Mouse (Mus musculus) limb, embryonic 11.5 days (tissue): ENCODE measurements around the gene Esp23. TPM values are rescaled to one million over a fixed set of nuclear protein-coding genes. Genes with fewer than 3 reads are reported as not detected.
"Not testable (repeated sequence)": the region's sequence is repeated elsewhere in the genome, so short reads cannot be mapped to it uniquely, and the experiment has no call there.

ENCODE experiments used
- ATAC-seq: fragments of 200-750 bp; cut with Nextera tagmentation; 2 replicates; pipeline ENCODE4 v1.8.0; 2017; ENCODE audit warnings: low read depth; ENCODE audit not compliant: insufficient number of reproducible peaks, low FRiP score, low TSS enrichment
- DNase-seq: peaks from one replicate; pipeline ENCODE4 v3.0.0-alpha.2; 2015; ENCODE audit warnings: low spot score
- H3K27ac ChIP-seq: fragments of 300-500 bp; sonication (generic); replicated peaks from 2 replicates; pipeline ENCODE4 v1.5.1; 2014; ENCODE audit warnings: low read depth, mild to moderate bottlenecking, low read length
- H3K27me3 ChIP-seq: fragments of 300-500 bp; sonication (generic); 2 replicates; pipeline ENCODE4 v1.6.1; 2014; ENCODE audit warnings: mild to moderate bottlenecking, low read length, mixed read lengths; ENCODE audit not compliant: control insufficient read depth, insufficient read depth
- H3K36me3 ChIP-seq: fragments of 300-500 bp; sonication (generic); 2 replicates; pipeline ENCODE4 v1.6.1; 2014; ENCODE audit warnings: mild to moderate bottlenecking, low read length, moderate library complexity, mixed read lengths; ENCODE audit not compliant: control insufficient read depth, insufficient read depth
- H3K4me1 ChIP-seq: fragments of 300-500 bp; sonication (generic); 2 replicates; pipeline ENCODE4 v1.6.1; 2014; ENCODE audit warnings: low read length, mixed read lengths; ENCODE audit not compliant: control insufficient read depth, insufficient read depth
- H3K4me2 ChIP-seq: fragments of 300-500 bp; sonication (generic); 2 replicates; pipeline ENCODE4 v1.6.1; 2014; ENCODE audit warnings: low read depth, mild to moderate bottlenecking, moderate library complexity; ENCODE audit not compliant: severe bottlenecking
- H3K4me3 ChIP-seq: fragments of 300-500 bp; sonication (generic); 2 replicates; pipeline ENCODE4 v1.5.1; 2014; ENCODE audit warnings: low read depth, low read length
- H3K9ac ChIP-seq: fragments of 300-500 bp; sonication (generic); 2 replicates; pipeline ENCODE4 v1.6.1; 2014; ENCODE audit warnings: mild to moderate bottlenecking, low read length
- H3K9me3 ChIP-seq: fragments of 300-500 bp; sonication (generic); 2 replicates; pipeline ENCODE4 v1.6.1; 2016; ENCODE audit warnings: low read length; ENCODE audit not compliant: control insufficient read depth
- WGBS: fragments of 180-500 bp; shearing (Covaris S2); extraction: QIAGEN DNeasy Blood & Tissue Kit; methylation state at CpG from one replicate; pipeline ENCODE4 v1.1.7; 2014; 5-methylcytosine and 5-hydroxymethylcytosine counted together
- polyA plus RNA-seq: library from polyadenylated mRNA; unstranded; fragments of >200 nt; fragmentation: Nextera tagmentation; extraction: Ambion mirVana; gene quantifications from 2 replicates; pipeline ENCODE4 v1.2.1, GENCODE M21; 2014

The Esp23 gene
- polyA plus RNA-seq = not detected in 2 replicates

GRCm38 (mm10) chr17:39076937-39077336, at the start of gene Esp23:
Esp23 (minus strand) TSS chr17:39077037.
- no peaks in the 10 kb centered on the region for H3K9me3 ChIP-seq
- no peaks in the 10 kb centered on the region for H3K4me1 ChIP-seq
- H3K4me2 ChIP-seq = no peak within 1 kb of the TSS
- WGBS = 56% methylated on average over 1 of the region's 1 CpGs
- H3K9ac ChIP-seq = no peak within 1 kb of the TSS
- no peak within 1 kb of the TSS for H3K4me3 ChIP-seq
- no peaks in the 10 kb centered on the region for H3K36me3 ChIP-seq
- ATAC-seq = no peak
- H3K27me3 ChIP-seq = no peaks in the 10 kb centered on the region
- H3K27ac ChIP-seq = no peak within 1 kb of the TSS
- no peak for DNase-seq

GRCm38 (mm10) chr17:39107126-39107525, 30.3 kb upstream of the Esp23 start:
- ATAC-seq, H3K4me1 ChIP-seq, H3K27me3 ChIP-seq, H3K27ac ChIP-seq, H3K9ac ChIP-seq, H3K4me3 ChIP-seq, H3K9me3 ChIP-seq, H3K36me3 ChIP-seq, H3K4me2 ChIP-seq: not testable (repeated sequence)
- WGBS = 78% methylated on average over 11 of the region's 11 CpGs
- DNase-seq = peak; percentile 25

- Histone ChIP-seq H3K4me1 (no peaks in the 10 kb centered on the region), H3K27ac (no peak within 1 kb of the TSS), H3K9ac (no peak within 1 kb of the TSS), H3K4me2 (no peak within 1 kb of the TSS), H3K36me3 (no peaks in the 10 kb centered on the region), H3K27me3 (no peaks in the 10 kb centered on the region), H3K9me3 (no peaks in the 10 kb centered on the region; the same call in 1 of the 2 replicates), H3K4me3 (no peak within 1 kb of the TSS)
- DNase-seq = no peak
- no peak for ATAC-seq
- 93% methylated on average over 1 of the region's 1 CpGs for WGBS
Observed at GRCm38 (mm10) chr17:39095034-39095433, 18.2 kb upstream of the Esp23 start, which contains the start of gene Esp22. Esp22 (plus strand) TSS chr17:39095334.

- Histone ChIP-seq H3K27ac (no peak overlapping the region), H3K4me1 (no peaks in the 10 kb centered on the region), H3K36me3 (no peaks in the 10 kb centered on the region), H3K27me3 (no peaks in the 10 kb centered on the region), H3K4me3 (no peak overlapping the region), H3K9ac (no peak overlapping the region), H3K9me3 (no peaks in the 10 kb centered on the region; the same call in 1 of the 2 replicates), H3K4me2 (no peak overlapping the region)
- DNase-seq (no peak), ATAC-seq (no peak)
Observed at GRCm38 (mm10) chr17:39063641-39064040, 13.2 kb downstream of the Esp23 start.

- Histone ChIP-seq H3K4me1 (no peaks in the 10 kb centered on the region), H3K4me3 (no peak within 1 kb of the TSS), H3K9ac (no peak within 1 kb of the TSS), H3K27ac (no peak within 1 kb of the TSS), H3K4me2 (no peak within 1 kb of the TSS), H3K36me3 (no peaks in the 10 kb centered on the region), H3K9me3 (no peaks in the 10 kb centered on the region), H3K27me3 (no peaks in the 10 kb centered on the region)
- ATAC-seq = no peak
- DNase-seq = no peak
Observed at GRCm38 (mm10) chr17:39043241-39043640, 33.6 kb downstream of the Esp23 start, which contains the start of gene Gm21903. Gm21903 (minus strand) TSS chr17:39043341.

- H3K4me2 ChIP-seq, ATAC-seq: not testable (repeated sequence)
- WGBS = 91% methylated on average over 3 of the region's 3 CpGs
Observed at GRCm38 (mm10) chr17:39036395-39036794, 40.4 kb downstream of the Esp23 start, which contains the start of gene Esp24. Esp24 (plus strand) TSS chr17:39036695.

More at GRCm38 (mm10) chr17:39036395-39036794, 40.4 kb downstream of the Esp23 start, which contains the start of gene Esp24:
- not testable (repeated sequence) for H3K27me3 ChIP-seq, H3K4me1 ChIP-seq, H3K36me3 ChIP-seq, H3K4me3 ChIP-seq, DNase-seq, H3K9ac ChIP-seq, H3K9me3 ChIP-seq, H3K27ac ChIP-seq

Other genes starting within 250 kb of the Esp23 start
- not detected in 2 replicates for gene Esp24, start 40.3 kb downstream of the Esp23 start, polyA plus RNA-seq
- not detected in 2 replicates for gene Gm21903, start 33.7 kb downstream of the Esp23 start, polyA plus RNA-seq
- gene Esp22, start 18.3 kb upstream of the Esp23 start, polyA plus RNA-seq = not detected in 2 replicates